Mouse (Mus musculus): ENCODE measurements around the gene Pdlim5. TPM values are rescaled to one million over a fixed set of nuclear protein-coding genes. Genes with fewer than 3 reads are reported as not detected.

The Pdlim5 gene
- polyA plus RNA-seq, 1 experiment = 1.1 TPM

- Histone ChIP-seq H3K4me1 (ENCODE audit: control insufficient read depth) (peaks cover 8% of the 10 kb centered on the region), H3K27me3 (ENCODE audit: control insufficient read depth) (no peaks in the 10 kb centered on the region), H3K9me3 (ENCODE audit: control insufficient read depth, low read length) (no peaks in the 10 kb centered on the region), H3K36me3 (ENCODE audit: control insufficient read depth) (no peaks in the 10 kb centered on the region; the same call in 1 of the 2 replicates), H3K4me3 (replicated peaks) (no peak overlapping the region)
- TF ChIP-seq GATA1 (IDR thresholded peaks at IDR 0.05; ENCODE audit: low read length) = no peak
- no peak for TF ChIP-seq TAL1 (IDR thresholded peaks at IDR 0.05; ENCODE audit: low read length)
Measured at GRCm38 (mm10) chr3:142334496-142334895, 61.0 kb downstream of the Pdlim5 start.

GRCm38 (mm10) chr3:142333458-142333857, 62.0 kb downstream of the Pdlim5 start:
- H3K4me1 ChIP-seq (ENCODE audit: control insufficient read depth) = peaks cover 8% of the 10 kb centered on the region

DNA sequence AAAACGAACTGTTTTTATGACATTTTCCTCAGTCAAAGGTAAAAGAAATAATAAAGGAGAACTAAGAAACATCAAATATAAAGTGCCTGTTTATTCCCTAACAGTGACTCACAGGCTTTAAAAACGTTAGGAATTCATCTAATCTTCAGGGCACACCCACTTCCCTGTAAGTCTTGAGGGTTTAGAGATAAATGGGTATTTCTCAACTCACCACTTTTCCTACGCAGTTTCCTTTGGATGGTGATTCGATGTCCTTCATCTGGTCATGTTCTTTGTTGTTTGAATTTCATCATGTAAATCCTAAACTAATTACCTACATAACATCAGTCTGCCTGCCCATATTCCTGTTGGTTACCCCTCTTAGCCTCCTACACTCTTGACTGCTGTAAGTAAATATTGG, 62.8 kb downstream of the Pdlim5 start:
- Histone ChIP-seq H3K4me3 (replicated peaks) (no peak overlapping the region), H3K9me3 (ENCODE audit: control insufficient read depth, low read length) (no peaks in the 10 kb centered on the region), H3K36me3 (ENCODE audit: control insufficient read depth) (no peaks in the 10 kb centered on the region; the same call in 1 of the 2 replicates), H3K4me1 (ENCODE audit: control insufficient read depth) (peaks cover 8% of the 10 kb centered on the region), H3K27me3 (ENCODE audit: control insufficient read depth) (no peaks in the 10 kb centered on the region)
- no peak for TF ChIP-seq GATA1 (IDR thresholded peaks at IDR 0.05; ENCODE audit: low read length)
- no peak for TF ChIP-seq TAL1 (IDR thresholded peaks at IDR 0.05; ENCODE audit: low read length)

More at GRCm38 (mm10) chr3:142333458-142333857, 62.0 kb downstream of the Pdlim5 start:
- Histone ChIP-seq H3K9me3 (ENCODE audit: control insufficient read depth, low read length) (no peaks in the 10 kb centered on the region), H3K36me3 (ENCODE audit: control insufficient read depth) (no peaks in the 10 kb centered on the region; the same call in 1 of the 2 replicates), H3K4me3 (replicated peaks) (no peak overlapping the region), H3K27me3 (ENCODE audit: control insufficient read depth) (no peaks in the 10 kb centered on the region)
- TF ChIP-seq TAL1 (IDR thresholded peaks at IDR 0.05; ENCODE audit: low read length) (no peak), GATA1 (IDR thresholded peaks at IDR 0.05; ENCODE audit: low read length) (no peak)

GRCm38 (mm10) chr3:142331872-142332554, 63.5 kb downstream of the Pdlim5 start:
- Histone ChIP-seq H3K27me3 (ENCODE audit: control insufficient read depth) (no peaks in the 10 kb centered on the region), H3K4me3 (replicated peaks) (no peak overlapping the region), H3K36me3 (ENCODE audit: control insufficient read depth) (no peaks in the 10 kb centered on the region), H3K9me3 (ENCODE audit: control insufficient read depth, low read length) (no peaks in the 10 kb centered on the region), H3K4me1 (ENCODE audit: control insufficient read depth) (peaks cover 8% of the 10 kb centered on the region)
- TF ChIP-seq GATA1 (IDR thresholded peaks at IDR 0.05; ENCODE audit: low read length) = no peak
- no peak for TF ChIP-seq TAL1 (IDR thresholded peaks at IDR 0.05; ENCODE audit: low read length)

- no peaks in the 10 kb centered on the region for H3K27me3 ChIP-seq (ENCODE audit: control insufficient read depth)
- peaks cover 8% of the 10 kb centered on the region for H3K4me1 ChIP-seq (ENCODE audit: control insufficient read depth)
- H3K9me3 ChIP-seq (ENCODE audit: control insufficient read depth, low read length) = no peaks in the 10 kb centered on the region
- TF ChIP-seq TAL1 (IDR thresholded peaks at IDR 0.05; ENCODE audit: low read length) (no peak), GATA1 (IDR thresholded peaks at IDR 0.05; ENCODE audit: low read length) (no peak)
- H3K36me3 ChIP-seq (ENCODE audit: control insufficient read depth) = no peaks in the 10 kb centered on the region
- no peak overlapping the region for H3K4me3 ChIP-seq (replicated peaks)
Measured at GRCm38 (mm10) chr3:142330425-142330824, 65.1 kb downstream of the Pdlim5 start.

- Histone ChIP-seq H3K36me3 (ENCODE audit: control insufficient read depth) (no peaks in the 10 kb centered on the region), H3K27me3 (ENCODE audit: control insufficient read depth) (no peaks in the 10 kb centered on the region), H3K9me3 (ENCODE audit: control insufficient read depth, low read length) (no peaks in the 10 kb centered on the region), H3K4me1 (ENCODE audit: control insufficient read depth) (no peaks in the 10 kb centered on the region), H3K4me3 (replicated peaks) (no peak overlapping the region)
- TF ChIP-seq GATA1 (IDR thresholded peaks at IDR 0.05; ENCODE audit: low read length) (no peak), TAL1 (IDR thresholded peaks at IDR 0.05; ENCODE audit: low read length) (no peak)
Measured at GRCm38 (mm10) chr3:142323592-142323991, 71.9 kb downstream of the Pdlim5 start.

GRCm38 (mm10) chr3:142321930-142322329, 73.6 kb downstream of the Pdlim5 start:
- no peaks in the 10 kb centered on the region for H3K36me3 ChIP-seq (ENCODE audit: control insufficient read depth)
- no peaks in the 10 kb centered on the region for H3K27me3 ChIP-seq (ENCODE audit: control insufficient read depth)
- no peak for TF ChIP-seq TAL1 (IDR thresholded peaks at IDR 0.05; ENCODE audit: low read length)
- TF ChIP-seq GATA1 (IDR thresholded peaks at IDR 0.05; ENCODE audit: low read length) = no peak
- H3K4me3 ChIP-seq (replicated peaks) = no peak overlapping the region
- H3K9me3 ChIP-seq (ENCODE audit: control insufficient read depth, low read length) = no peaks in the 10 kb centered on the region
- no peaks in the 10 kb centered on the region for H3K4me1 ChIP-seq (ENCODE audit: control insufficient read depth)

DNA sequence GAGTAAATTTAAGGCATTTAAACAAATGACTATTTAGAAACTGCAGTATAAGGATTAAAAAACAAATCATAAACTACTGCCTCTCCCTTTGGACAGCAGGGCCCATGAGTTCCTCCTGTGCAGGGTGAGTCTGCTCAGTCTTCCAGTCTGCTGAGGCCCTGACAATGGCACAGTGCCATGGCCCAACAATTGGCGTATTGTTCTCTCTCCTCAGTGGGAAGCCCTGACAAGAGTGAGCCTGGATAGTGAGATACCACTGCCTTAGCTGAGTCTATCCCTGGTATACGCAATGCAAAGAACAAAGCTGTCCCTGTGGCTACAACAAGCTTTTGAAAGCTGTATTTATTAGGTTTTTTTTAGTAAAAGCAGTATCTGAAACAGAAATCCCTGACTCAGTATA, 77.3 kb downstream of the Pdlim5 start:
- Histone ChIP-seq H3K27me3 (ENCODE audit: control insufficient read depth) (no peaks in the 10 kb centered on the region), H3K4me3 (replicated peaks) (no peak overlapping the region), H3K4me1 (ENCODE audit: control insufficient read depth) (no peaks in the 10 kb centered on the region), H3K36me3 (ENCODE audit: control insufficient read depth) (no peaks in the 10 kb centered on the region), H3K9me3 (ENCODE audit: control insufficient read depth, low read length) (no peaks in the 10 kb centered on the region)
- TF ChIP-seq GATA1 (IDR thresholded peaks at IDR 0.05; ENCODE audit: low read length) (no peak), TAL1 (IDR thresholded peaks at IDR 0.05; ENCODE audit: low read length) (no peak)

- TF ChIP-seq TAL1 (IDR thresholded peaks at IDR 0.05; ENCODE audit: low read length) (no peak), GATA1 (IDR thresholded peaks at IDR 0.05; ENCODE audit: low read length) (no peak)
- no peaks in the 10 kb centered on the region for H3K9me3 ChIP-seq (ENCODE audit: control insufficient read depth, low read length)
- no peak overlapping the region for H3K4me3 ChIP-seq (replicated peaks)
- no peaks in the 10 kb centered on the region for H3K27me3 ChIP-seq (ENCODE audit: control insufficient read depth)
- H3K36me3 ChIP-seq (ENCODE audit: control insufficient read depth) = peaks cover 4% of the 10 kb centered on the region; the same call in 1 of the 2 replicates
- H3K4me1 ChIP-seq (ENCODE audit: control insufficient read depth) = no peaks in the 10 kb centered on the region
Measured at GRCm38 (mm10) chr3:142316138-142316740, 79.3 kb downstream of the Pdlim5 start.

Data from erythroblast, embryonic 14.5 days (primary cell).